ENCODE assay signal across 21 mouse cellular contexts in the genomic region with DNA sequence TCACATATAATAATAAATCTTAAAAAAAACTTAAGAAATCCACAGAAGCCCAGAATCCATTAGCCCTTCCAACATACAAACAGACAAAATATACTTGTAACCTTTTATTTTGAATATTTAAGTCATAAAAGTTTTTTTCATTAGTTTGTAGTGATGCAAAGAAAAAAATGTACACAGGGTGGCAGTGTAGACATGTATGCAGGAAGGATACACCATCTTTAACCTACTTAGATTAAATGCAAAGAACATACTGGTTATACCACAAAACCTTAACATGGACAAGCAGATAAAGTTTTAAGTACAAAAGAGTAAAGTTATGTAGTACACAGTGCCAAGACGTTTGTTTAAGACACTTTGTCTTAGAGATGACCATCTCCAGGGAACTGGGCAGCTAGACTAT. TPM values are rescaled to one million over a fixed set of nuclear protein-coding genes. Genes with fewer than 3 reads are reported as not detected.
DNase-seq lines count a peak whose midpoint lies in the region; ATAC-seq and TF ChIP-seq lines count a peak whose summit lies in the region.
"Had no signal": no experiment of that assay in that cellular context is flagged by ENCODE, and none has a peak within 500 bp of the region (broad histone marks: within the 10 kb centered on the region; RNA-seq: fewer than 3 reads in every experiment).

No protein-coding gene starts in this region.

- no peak overlapping the region for H3K27ac ChIP-seq in forebrain, embryonic 14.5 days (ENCODE audit: low read depth, low read length)
- H3K27ac ChIP-seq in forebrain, embryonic 15.5 days (replicated peaks) = no peak overlapping the region
- no peak overlapping the region for H3K27ac ChIP-seq in left cerebral cortex, adult 2 months
- H3K27ac ChIP-seq: embryonic facial prominence, embryonic 13.5 days; heart, embryonic 10.5 days; hindbrain, embryonic 13.5 days; liver, embryonic 15.5 days had no signal

- DNase-seq in forebrain, embryonic 14.5 days (ENCODE audit: low spot score) = peak; percentile 48
- DNase-seq in left cerebral cortex, adult 2 months (ENCODE audit: extremely low spot score in 1 of 2, low spot score in 2 of 2) = no peak
- no peak for DNase-seq in left cerebral cortex, postnatal 36 days (ENCODE audit: low spot score in 2 of 2)
- peak; percentile 80 for DNase-seq in 416B (ENCODE audit: low read depth)
- peak; percentile 60 for DNase-seq in adipocyte (ENCODE audit: low spot score)
- DNase-seq in cerebellum, postnatal 10 days = no peak
- DNase-seq: adrenal gland, adult 8-10 months; cerebellum, postnatal 25 days; kidney, adult 9 months; layer of hippocampus, adult 9-11 months had no signal

- no peak overlapping the region for H3K9ac ChIP-seq in forebrain, embryonic 14.5 days (ENCODE audit: low read length)
- no peak overlapping the region for H3K9ac ChIP-seq in forebrain, embryonic 15.5 days (replicated peaks)
- H3K9ac ChIP-seq: embryonic facial prominence, embryonic 13.5 days; hindbrain, embryonic 13.5 days; liver, embryonic 15.5 days had no signal

- H3K4me2 ChIP-seq in forebrain, embryonic 14.5 days (ENCODE audit: low read length) = no peak overlapping the region
- no peak overlapping the region for H3K4me2 ChIP-seq in forebrain, embryonic 15.5 days (replicated peaks)
- H3K4me2 ChIP-seq: embryonic facial prominence, embryonic 13.5 days; hindbrain, embryonic 13.5 days; liver, embryonic 15.5 days had no signal

- no peak overlapping the region for H3K4me3 ChIP-seq in forebrain, embryonic 14.5 days (ENCODE audit: low read depth, low read length)
- H3K4me3 ChIP-seq in forebrain, embryonic 15.5 days = no peak overlapping the region
- no peak overlapping the region for H3K4me3 ChIP-seq in left cerebral cortex, adult 2 months
- H3K4me3 ChIP-seq: embryonic facial prominence, embryonic 13.5 days; heart, embryonic 10.5 days; hindbrain, embryonic 13.5 days; liver, embryonic 15.5 days had no signal

- H3K9me3 ChIP-seq in forebrain, embryonic 14.5 days (replicated peaks; ENCODE audit: control insufficient read depth, low read length) = no peaks in the 10 kb centered on the region
- H3K9me3 ChIP-seq in forebrain, embryonic 15.5 days = no peaks in the 10 kb centered on the region
- H3K9me3 ChIP-seq: embryonic facial prominence, embryonic 13.5 days; heart, embryonic 10.5 days; hindbrain, embryonic 13.5 days; liver, embryonic 15.5 days had no signal

- H3K27me3 ChIP-seq in forebrain, embryonic 14.5 days (replicated peaks; ENCODE audit: control insufficient read depth, insufficient read depth, low read length) = 0 out of 2 replicates have a peak, but pooled peaks cover 7% of the 10 kb centered on the region
- H3K27me3 ChIP-seq in forebrain, embryonic 15.5 days = peaks cover 23% of the 10 kb centered on the region

- peaks cover under 1% of the 10 kb centered on the region; the same call in 1 of the 2 replicates for H3K36me3 ChIP-seq in forebrain, embryonic 14.5 days (ENCODE audit: control insufficient read depth, insufficient read depth, low read length)
- H3K36me3 ChIP-seq in forebrain, embryonic 15.5 days = no peaks in the 10 kb centered on the region
- H3K36me3 ChIP-seq: embryonic facial prominence, embryonic 13.5 days; hindbrain, embryonic 13.5 days; liver, embryonic 15.5 days had no signal

- TF ChIP-seq CTCF in left cerebral cortex, adult 2 months (IDR thresholded peaks at IDR 0.05) = peak; percentile 60

- intact Hi-C loops in left cerebral cortex, adult 2 months (cut with DNase I) = loop anchor here (1.0 kb wide), 1 partner anchor 24 kb away; no protein-coding TSS in a partner anchor
- intact Hi-C loops in left cerebral cortex, postnatal 36 days (cut with DNase I) = no loop called here

- WGBS in forebrain, embryonic 14.5 days = 47% methylated on average over 1 of the region's 1 CpGs
- 43% methylated on average over 1 of the region's 1 CpGs for WGBS in forebrain, embryonic 15.5 days

- no peaks in the 10 kb centered on the region; the same call in 1 of the 2 replicates for H3K4me1 ChIP-seq in forebrain, embryonic 14.5 days (ENCODE audit: control insufficient read depth, insufficient read depth, low read length)
- peaks cover 7% of the 10 kb centered on the region for H3K4me1 ChIP-seq in forebrain, embryonic 15.5 days

- ATAC-seq in forebrain, embryonic 14.5 days = no peak
- no peak for ATAC-seq in forebrain, embryonic 15.5 days (replicated peaks)
- ATAC-seq in granulocyte monocyte progenitor cell, adult 5-6 weeks (replicated peaks; ENCODE audit: poor library complexity, severe bottlenecking) = no peak

RNA-seq across cellular contexts. Expression of gene Hspa1b, which starts 2.7 kb away (rescaled TPM):
- polyA plus RNA-seq in forebrain, embryonic 14.5 days (2014; fragmentation: Nextera tagmentation; extraction: Ambion mirVana) = 0.15 TPM in 1 of 2 replicates, not detected in the other
- polyA plus RNA-seq in forebrain, embryonic 15.5 days (2015; fragmentation: Nextera tagmentation; extraction: Ambion mirVana) = 0.10 and 0.17 TPM in 2 replicates
- 10 to 100 TPM; 18.8 to 22.1 TPM for total RNA-seq in left cerebral cortex, adult 2 months (2021)
- total RNA-seq in left cerebral cortex, postnatal 36 days (2021) = 10 to 100 TPM; 12.9 to 23.4 TPM
- total RNA-seq in granulocyte monocyte progenitor cell, adult 5-6 weeks (2014; fragmentation: Nextera tagmentation) = 11.4 and 13.9 TPM in 2 replicates
- 67.7 and 68.3 TPM in 2 replicates for total RNA-seq in granulocyte monocyte progenitor cell, adult 5-6 weeks (2017)
- polyA plus RNA-seq: forebrain, embryonic 11.5 days had no signal

RNA-seq across cellular contexts. Expression of gene Gm20481, which starts 13.4 kb away (rescaled TPM):
- not detected in 2 replicates for polyA plus RNA-seq in forebrain, embryonic 14.5 days (2014; fragmentation: Nextera tagmentation; extraction: Ambion mirVana)
- not detected in 2 replicates for polyA plus RNA-seq in forebrain, embryonic 15.5 days (2015; fragmentation: Nextera tagmentation; extraction: Ambion mirVana)
- not detected for total RNA-seq in left cerebral cortex, adult 2 months (2021)
- total RNA-seq in left cerebral cortex, postnatal 36 days (2021) = not detected
- total RNA-seq in granulocyte monocyte progenitor cell, adult 5-6 weeks (2014; fragmentation: Nextera tagmentation) = not detected in 2 replicates
- total RNA-seq in granulocyte monocyte progenitor cell, adult 5-6 weeks (2017) = 0.34 and 1.4 TPM in 2 replicates
- total RNA-seq: gastrocnemius, adult 18-20 months; left cerebral cortex, postnatal 25 days; megakaryocyte, adult 5-6 weeks; neutrophil, adult 5-6 weeks had no signal
- polyA plus RNA-seq: embryonic facial prominence, embryonic 13.5 days; forebrain, embryonic 11.5 days; heart, embryonic 10.5 days; hindbrain, embryonic 13.5 days; liver, embryonic 15.5 days had no signal

RNA-seq across cellular contexts. Expression of gene Hspa1a, which starts 15.6 kb away (rescaled TPM):
- polyA plus RNA-seq in forebrain, embryonic 14.5 days (2014; fragmentation: Nextera tagmentation; extraction: Ambion mirVana) = 1.4 and 3.7 TPM in 2 replicates
- polyA plus RNA-seq in forebrain, embryonic 15.5 days (2015; fragmentation: Nextera tagmentation; extraction: Ambion mirVana) = 3.6 and 3.7 TPM in 2 replicates
- 10 to 100 TPM; 14.5 to 17.2 TPM for total RNA-seq in left cerebral cortex, adult 2 months (2021)
- total RNA-seq in left cerebral cortex, postnatal 36 days (2021) = 10 to 100 TPM; 11.9 to 13.7 TPM
- 5.5 and 6.2 TPM in 2 replicates for total RNA-seq in granulocyte monocyte progenitor cell, adult 5-6 weeks (2014; fragmentation: Nextera tagmentation)
- total RNA-seq in granulocyte monocyte progenitor cell, adult 5-6 weeks (2017) = 45.2 and 49.0 TPM in 2 replicates

RNA-seq across cellular contexts. Expression of gene Hspa1l, which starts 16.2 kb away (rescaled TPM):
- polyA plus RNA-seq in forebrain, embryonic 14.5 days (2014; fragmentation: Nextera tagmentation; extraction: Ambion mirVana) = 1.3 and 1.4 TPM in 2 replicates
- 1.5 TPM in 2 replicates for polyA plus RNA-seq in forebrain, embryonic 15.5 days (2015; fragmentation: Nextera tagmentation; extraction: Ambion mirVana)
- under 1 TPM; 0.34 to 0.42 TPM for total RNA-seq in left cerebral cortex, adult 2 months (2021)
- under 1 TPM in 1 of 2 experiments, not detected in 1; 0.32 TPM for total RNA-seq in left cerebral cortex, postnatal 36 days (2021)
- total RNA-seq in granulocyte monocyte progenitor cell, adult 5-6 weeks (2014; fragmentation: Nextera tagmentation) = not detected in 2 replicates
- 0.09 TPM in 1 of 2 replicates, not detected in the other for total RNA-seq in granulocyte monocyte progenitor cell, adult 5-6 weeks (2017)
- total RNA-seq: neutrophil, adult 5-6 weeks had no signal

RNA-seq across cellular contexts. Expression of gene Neu1, which starts 25.3 kb away (rescaled TPM):
- polyA plus RNA-seq in forebrain, embryonic 14.5 days (2014; fragmentation: Nextera tagmentation; extraction: Ambion mirVana) = 16.2 and 20.0 TPM in 2 replicates
- 27.9 and 31.0 TPM in 2 replicates for polyA plus RNA-seq in forebrain, embryonic 15.5 days (2015; fragmentation: Nextera tagmentation; extraction: Ambion mirVana)
- 10 to 100 TPM; 41.6 to 47.3 TPM for total RNA-seq in left cerebral cortex, adult 2 months (2021)
- 10 to 100 TPM; 43.8 to 47.2 TPM for total RNA-seq in left cerebral cortex, postnatal 36 days (2021)
- 30.3 and 35.3 TPM in 2 replicates for total RNA-seq in granulocyte monocyte progenitor cell, adult 5-6 weeks (2014; fragmentation: Nextera tagmentation)
- 27.0 and 32.4 TPM in 2 replicates for total RNA-seq in granulocyte monocyte progenitor cell, adult 5-6 weeks (2017)

Comparison
In these comparisons a context has a peak if more than half of its experiments do, and no peak if none do; other contexts are left out.
1. DNase-seq: peak in forebrain, embryonic 14.5 days (single experiment), 416B (single experiment) and adipocyte (single experiment); none in left cerebral cortex, adult 2 months (0 of 2), left cerebral cortex, postnatal 36 days (0 of 2) and cerebellum, postnatal 10 days (0 of 2).